Mouse (Mus musculus) liver, embryonic 14.5 days (tissue): ENCODE measurements at regions not wholly inside any gene's neighbourhood (a gene's known extent, or its start where the extent isn't known, plus 50 kb on each side); places are given as distances from the start of the nearest gene placed in this dataset.

Source experiments
- CTCF ChIP-seq: IDR thresholded peaks from 2 replicates; pipeline ENCODE4 v1.5.1; 2016; ENCODE audit warnings: antibody characterized with exemption, low read depth, control low read depth
- EP300 ChIP-seq: IDR thresholded peaks from 2 replicates; pipeline ENCODE4 v1.6.1; 2016; ENCODE audit warnings: antibody characterized with exemption, low read depth

GRCm38 (mm10) chr6:140187733-140188132 lies 146.5 kb upstream of the Plcz1 start:
- TF ChIP-seq CTCF, result no peak
- no peak for TF ChIP-seq EP300
